Mouse (Mus musculus) lung, embryonic 14.5 days (tissue): ENCODE measurements at regions not wholly inside any gene's neighbourhood (a gene's known extent, or its start where the extent isn't known, plus 50 kb on each side); places are given as distances from the start of the nearest gene placed in this dataset.
"Not testable (repeated sequence)": the region's sequence is repeated elsewhere in the genome, so short reads cannot be mapped to it uniquely, and the experiment has no call there.

ENCODE experiments used
- ATAC-seq: fragments of 200-750 bp; cut with Nextera tagmentation; 2 replicates; pipeline ENCODE4 v1.8.0; 2017; ENCODE audit warnings: mild to moderate bottlenecking, moderate TSS enrichment, moderate library complexity; ENCODE audit not compliant: insufficient read depth
- DNase-seq: peaks from one replicate; pipeline ENCODE4 v3.0.0-alpha.2; 2015
- H3K27ac ChIP-seq: fragments of 300-500 bp; sonication (generic); 2 replicates; pipeline ENCODE4 v1.5.1; 2014; ENCODE audit warnings: low read depth, mild to moderate bottlenecking, moderate library complexity
- H3K27me3 ChIP-seq: fragments of 300-500 bp; sonication (generic); 2 replicates; pipeline ENCODE4 v1.6.1; 2014; ENCODE audit warnings: low read length, control low read depth; ENCODE audit not compliant: insufficient read depth
- H3K36me3 ChIP-seq: fragments of 300-500 bp; sonication (generic); 2 replicates; pipeline ENCODE4 v1.6.1; 2014; ENCODE audit warnings: control low read depth; ENCODE audit not compliant: insufficient read depth
- H3K4me1 ChIP-seq: fragments of 300-500 bp; sonication (generic); 2 replicates; pipeline ENCODE4 v1.6.1; 2014; ENCODE audit warnings: antibody characterized with exemption, control low read depth; ENCODE audit not compliant: insufficient read depth
- H3K4me2 ChIP-seq: fragments of 300-500 bp; sonication (generic); 2 replicates; pipeline ENCODE4 v1.6.1; 2014; ENCODE audit warnings: mild to moderate bottlenecking
- H3K4me3 ChIP-seq: fragments of 300-500 bp; sonication (generic); 2 replicates; pipeline ENCODE4 v1.5.1; 2014; ENCODE audit warnings: low read depth, low read length
- H3K9ac ChIP-seq: fragments of 300-500 bp; sonication (generic); 2 replicates; pipeline ENCODE4 v1.6.1; 2014
- H3K9me3 ChIP-seq: fragments of 300-500 bp; sonication (generic); 2 replicates; pipeline ENCODE4 v1.6.1; 2016; ENCODE audit warnings: low read depth, low read length, control low read depth
- CTCF ChIP-seq: IDR thresholded peaks from 2 replicates; pipeline ENCODE4 v1.5.1; 2016; ENCODE audit warnings: antibody characterized with exemption, low read depth
- WGBS: fragments of 180-500 bp; shearing (Covaris S2); extraction: QIAGEN DNeasy Blood & Tissue Kit; methylation state at CpG from one replicate; pipeline ENCODE4 v1.1.7; 2014; 5-methylcytosine and 5-hydroxymethylcytosine counted together

DNA sequence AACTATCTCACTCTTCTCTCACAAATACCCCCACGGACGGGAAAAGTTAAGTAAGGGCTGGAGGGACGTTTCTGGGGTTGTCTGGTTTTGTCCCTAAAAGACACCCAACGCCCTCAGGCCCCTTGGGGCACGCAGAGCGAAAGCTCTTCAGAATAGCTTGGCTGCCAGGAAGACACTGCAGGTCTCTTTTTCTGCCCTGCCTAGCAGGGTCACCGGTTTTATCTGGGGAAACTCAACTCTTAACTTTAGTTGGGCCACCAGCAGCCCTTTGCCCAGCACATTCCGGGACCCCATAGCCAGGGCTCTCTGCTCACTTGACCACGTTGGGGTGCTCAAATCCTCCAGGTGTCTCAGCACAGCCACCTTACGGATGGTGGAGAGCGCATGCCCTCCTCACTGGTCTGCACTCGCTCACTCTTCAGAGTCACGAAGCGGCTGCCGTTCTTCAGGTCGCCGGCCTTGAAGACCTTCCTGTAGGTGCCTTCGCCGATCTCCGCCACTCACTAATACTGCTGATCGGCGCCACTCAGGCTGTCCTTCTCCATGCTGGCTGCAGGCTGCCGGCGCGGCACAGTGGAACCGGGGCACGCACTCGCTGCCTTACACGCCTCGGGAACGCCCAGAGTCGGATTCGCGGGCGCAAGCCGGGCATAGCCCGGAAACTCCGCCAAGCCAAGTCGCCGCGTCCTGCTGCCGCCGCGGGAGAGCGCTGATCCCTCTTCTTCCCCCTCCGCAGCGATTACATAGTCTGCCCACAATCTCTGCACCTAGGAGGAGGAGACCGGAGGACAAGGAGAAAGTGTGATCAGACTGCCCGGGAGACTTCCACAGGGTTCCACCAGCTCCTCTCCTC lies 83.0 kb downstream of the Ulbp1 start:
- ATAC-seq: peak; percentile 55
- Histone ChIP-seq H3K9me3 (no peaks in the 10 kb centered on the region), H3K27me3 (peaks cover 29% of the 10 kb centered on the region), H3K4me3 (peak overlapping the region; percentile 55), H3K9ac (peak overlapping the region; percentile 42), H3K36me3 (no peaks in the 10 kb centered on the region), H3K4me1 (peaks cover 4% of the 10 kb centered on the region; the same call in 1 of the 2 replicates), H3K27ac (no peak overlapping the region), H3K4me2 (peak overlapping the region; percentile 99)
- WGBS: 7% methylated on average over 47 of the region's 49 CpGs
- DNase-seq: peak; percentile 60
- no peak for TF ChIP-seq CTCF

DNA sequence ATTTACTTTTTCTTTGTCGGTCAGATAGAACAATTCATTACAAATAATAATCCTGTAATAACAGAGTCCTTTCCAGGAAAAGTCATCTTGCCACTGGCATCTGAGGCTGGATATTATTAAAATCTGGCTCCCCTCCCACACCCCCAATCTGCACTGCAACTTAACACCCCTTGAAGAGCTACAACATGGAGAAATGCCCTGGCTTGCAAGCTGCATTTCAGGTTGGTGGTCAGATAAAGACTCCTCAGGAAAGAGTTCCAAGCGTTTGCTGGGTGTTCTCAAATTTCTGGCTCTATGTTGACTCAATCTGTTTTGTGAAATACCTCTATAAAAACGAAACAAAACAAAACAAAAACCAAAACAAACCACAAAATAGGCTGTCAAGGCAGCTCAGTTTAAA lies 114.6 kb downstream of the Ulbp1 start:
- H3K9me3 ChIP-seq, DNase-seq, H3K4me1 ChIP-seq, H3K27me3 ChIP-seq, H3K27ac ChIP-seq, H3K4me3 ChIP-seq, ATAC-seq, H3K36me3 ChIP-seq, H3K4me2 ChIP-seq, H3K9ac ChIP-seq: not testable (repeated sequence)
- WGBS: 45% methylated on average over 3 of the region's 3 CpGs

DNA sequence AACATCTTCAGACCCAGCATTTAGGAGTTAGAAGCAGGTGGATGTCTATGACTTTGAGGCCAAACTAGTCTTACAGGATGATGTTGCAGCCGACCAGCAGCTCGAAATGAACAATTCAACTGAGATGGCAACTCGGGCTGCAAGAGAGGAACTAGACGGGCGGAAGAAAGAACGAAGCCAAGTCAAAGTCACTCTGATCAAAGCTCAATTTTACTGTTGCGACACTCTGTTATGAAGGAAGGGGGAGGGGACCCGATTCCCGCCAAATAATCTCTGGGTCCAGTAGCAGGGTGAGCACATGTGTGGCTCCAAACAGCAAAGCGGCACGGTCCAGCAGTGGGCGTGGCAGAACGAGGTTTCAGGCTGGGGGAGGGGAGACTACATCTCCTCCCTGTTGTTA lies 129.1 kb downstream of the Ulbp1 start:
- not testable (repeated sequence) for H3K27me3 ChIP-seq, H3K9ac ChIP-seq, H3K9me3 ChIP-seq, H3K36me3 ChIP-seq, DNase-seq, H3K4me2 ChIP-seq, H3K4me1 ChIP-seq, ATAC-seq, H3K27ac ChIP-seq, H3K4me3 ChIP-seq
- WGBS: 86% methylated on average over 13 of the region's 13 CpGs

DNA sequence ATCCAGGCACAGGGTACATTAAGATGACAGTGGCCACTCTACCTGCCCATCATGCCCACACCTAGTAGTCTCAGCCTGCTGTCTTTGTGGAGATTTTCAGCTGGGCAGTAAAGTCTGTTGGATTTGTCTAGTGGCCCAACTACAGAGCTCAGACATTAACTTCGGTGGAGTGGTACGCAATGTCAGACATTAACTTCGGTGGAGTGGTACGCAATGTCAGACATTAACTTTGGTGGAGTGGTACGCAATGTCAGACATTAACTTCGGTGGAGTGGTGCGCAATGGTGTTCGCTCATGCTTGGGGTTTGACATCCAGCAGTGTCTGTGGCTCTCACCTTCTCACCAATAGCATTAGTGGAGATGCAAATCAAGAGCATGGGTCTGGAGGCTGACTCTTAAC lies 129.7 kb downstream of the Ulbp1 start:
- WGBS: 93% methylated on average over 8 of the region's 8 CpGs

DNA sequence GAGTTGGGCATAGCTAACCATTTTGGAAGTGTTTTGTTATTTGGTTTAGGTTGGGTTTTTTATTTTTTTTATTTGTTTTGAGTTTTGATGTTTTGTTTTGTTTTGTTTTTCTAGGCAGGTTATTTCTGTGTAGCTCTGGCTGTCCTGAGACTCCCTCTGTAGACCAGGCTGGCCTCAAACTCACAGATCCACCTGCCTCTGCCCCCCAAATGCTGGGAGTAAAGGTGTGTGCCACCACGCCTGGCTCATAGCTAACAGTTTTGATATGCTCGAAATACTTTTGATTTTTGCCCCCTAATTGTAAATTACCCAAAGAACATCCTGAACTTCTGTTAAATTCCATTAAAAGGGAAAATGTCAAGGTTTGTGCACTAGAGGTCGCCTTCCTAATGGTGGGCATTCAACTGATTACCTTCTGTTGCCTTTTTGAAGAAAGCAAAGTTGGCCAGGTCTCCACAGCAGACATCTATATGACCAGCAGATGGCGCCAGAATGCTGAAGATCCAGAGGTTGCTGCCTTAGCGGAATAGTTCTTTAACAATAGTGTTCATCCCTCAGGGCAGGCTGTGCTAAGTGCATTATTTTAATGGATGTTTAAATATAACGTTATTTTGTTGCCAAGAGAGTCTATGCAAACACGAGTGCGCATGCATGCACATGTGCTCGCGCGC lies 121.2 kb upstream of the Cnksr3 start:
- no peak overlapping the region for H3K4me2 ChIP-seq
- H3K9me3 ChIP-seq: no peaks in the 10 kb centered on the region
- DNase-seq: peak; percentile 95
- WGBS: 38% methylated on average over 11 of the region's 11 CpGs
- no peaks in the 10 kb centered on the region for H3K4me1 ChIP-seq
- H3K27me3 ChIP-seq: no peaks in the 10 kb centered on the region
- H3K27ac ChIP-seq: no peak overlapping the region
- ATAC-seq: peak; percentile 90
- peak; percentile 91 for TF ChIP-seq CTCF
- no peak overlapping the region for H3K9ac ChIP-seq
- no peaks in the 10 kb centered on the region for H3K36me3 ChIP-seq
- no peak overlapping the region for H3K4me3 ChIP-seq

More for the DNA sequence above, 129.7 kb downstream of the Ulbp1 start:
- H3K27me3 ChIP-seq, ATAC-seq, DNase-seq, H3K4me1 ChIP-seq, H3K9ac ChIP-seq, H3K27ac ChIP-seq, H3K9me3 ChIP-seq, H3K36me3 ChIP-seq, H3K4me3 ChIP-seq, H3K4me2 ChIP-seq: not testable (repeated sequence)

DNA sequence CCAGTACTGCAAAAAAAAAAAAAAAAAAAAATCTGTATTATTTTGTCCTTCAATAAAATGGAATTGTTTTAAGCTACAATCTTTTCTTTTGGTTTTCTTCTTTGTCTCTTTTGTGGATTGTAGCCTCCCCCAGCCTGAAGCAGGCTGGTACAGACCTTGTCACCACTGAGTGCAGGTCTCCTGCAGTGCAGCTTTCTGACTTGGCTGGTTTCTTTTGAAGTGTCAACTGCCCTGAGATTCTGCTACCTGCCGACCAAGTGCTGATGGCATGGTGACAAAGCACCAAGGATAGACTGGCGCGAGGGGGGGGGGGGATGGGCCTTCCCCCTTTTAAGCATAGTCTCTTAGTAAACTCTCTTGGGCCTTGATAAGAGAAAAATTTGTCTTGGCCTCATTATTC lies 116.2 kb upstream of the Cnksr3 start:
- Histone ChIP-seq H3K9ac (no peak overlapping the region), H3K27me3 (no peaks in the 10 kb centered on the region), H3K4me3 (no peak overlapping the region), H3K9me3 (no peaks in the 10 kb centered on the region), H3K36me3 (no peaks in the 10 kb centered on the region), H3K27ac (no peak overlapping the region), H3K4me2 (no peak overlapping the region), H3K4me1 (no peaks in the 10 kb centered on the region)
- no peak for TF ChIP-seq CTCF
- 19% methylated on average over 3 of the region's 3 CpGs for WGBS
- DNase-seq: no peak
- no peak for ATAC-seq

DNA sequence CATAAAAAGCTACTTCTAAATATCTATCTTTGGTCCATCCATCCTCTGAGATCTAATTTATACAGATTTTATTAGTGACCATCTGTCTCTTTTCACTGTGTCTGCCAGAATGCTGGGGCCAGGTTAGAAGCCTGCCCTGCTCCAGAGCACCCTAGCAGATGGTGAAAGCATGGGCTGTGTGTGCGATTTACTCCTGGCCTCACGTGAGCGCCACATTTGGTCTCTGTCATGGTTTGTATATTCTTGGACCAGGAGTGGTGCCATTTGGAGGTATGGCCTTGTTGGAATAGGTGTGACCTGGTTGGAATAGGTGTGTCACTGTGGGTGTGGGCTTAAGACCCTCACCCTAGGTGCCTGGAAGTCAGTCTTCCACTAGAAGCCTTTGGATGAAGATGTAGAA lies 115.0 kb upstream of the Cnksr3 start:
- not testable (repeated sequence) for H3K4me3 ChIP-seq, H3K9ac ChIP-seq, H3K36me3 ChIP-seq, H3K9me3 ChIP-seq, DNase-seq, ATAC-seq, H3K27me3 ChIP-seq, H3K4me1 ChIP-seq, H3K4me2 ChIP-seq, H3K27ac ChIP-seq
- 93% methylated on average over 3 of the region's 3 CpGs for WGBS
